8 mouse cellular contexts compared by ENCODE assay signal in the genomic region with DNA sequence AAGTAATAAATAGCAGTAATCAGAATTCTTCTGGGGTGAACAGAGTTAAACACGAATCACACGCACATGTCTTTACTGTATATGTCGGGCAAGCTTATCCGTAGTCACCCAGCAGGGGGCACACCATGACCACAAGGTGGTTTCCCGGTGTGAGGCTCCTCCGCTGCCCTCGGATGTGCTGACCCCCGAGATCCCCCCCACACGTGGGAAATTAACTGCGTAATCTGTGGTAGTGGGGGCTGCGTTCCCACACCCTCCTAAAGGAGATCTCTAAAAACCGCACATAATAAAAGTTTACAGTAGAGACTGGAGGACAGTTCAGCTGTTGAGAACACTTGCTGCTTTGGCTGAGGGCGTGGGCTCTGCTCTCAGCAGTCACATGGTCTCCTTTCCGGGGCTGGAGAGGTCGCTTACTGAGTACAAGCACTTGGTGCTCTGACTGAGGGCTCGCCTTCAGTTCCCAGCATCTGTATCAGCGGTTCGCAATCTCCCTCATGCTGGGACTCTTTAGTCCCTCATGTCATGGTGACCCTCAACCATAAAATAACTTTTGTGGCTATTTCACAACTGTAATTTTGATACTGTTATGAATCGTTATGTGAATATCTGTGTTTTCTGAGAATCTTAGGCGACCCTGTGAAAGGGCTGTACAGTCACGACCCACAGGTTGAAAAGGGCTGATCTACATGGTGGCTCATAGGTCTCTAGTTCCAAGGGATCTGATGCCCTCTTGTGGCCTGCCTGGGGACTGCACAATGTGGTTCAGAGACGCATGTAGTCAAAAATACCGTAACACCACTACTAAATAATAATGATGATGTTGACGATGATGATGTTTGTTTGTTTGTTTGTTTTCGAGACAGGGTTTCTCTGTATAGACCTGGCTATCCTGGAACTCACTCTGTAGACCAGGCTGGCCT. TPM values are rescaled to one million over a fixed set of nuclear protein-coding genes. Genes with fewer than 3 reads are reported as not detected.
DNase-seq lines count a peak whose midpoint lies in the region; ATAC-seq and TF ChIP-seq lines count a peak whose summit lies in the region.

No protein-coding gene starts in this region.

- no peaks in the 10 kb centered on the region for H3K9me3 ChIP-seq in hindbrain, embryonic 16.5 days (ENCODE audit: control insufficient read depth, low read length)

- CTCF ChIA-PET in Patski (lab: Charles Lee): interaction anchor here (1.2 to 1.3 kb wide), 3 partner anchors 37 to 309 kb away, joined by 3 to 4 read pairs (median 3); no protein-coding TSS in a partner anchor

- POLR2A ChIA-PET in Patski (lab: Charles Lee): no interaction called here

- no peak overlapping the region for H3K27ac ChIP-seq in hindbrain, embryonic 16.5 days (ENCODE audit: low read depth, low read length)

- no peak for DNase-seq in Patski (ENCODE audit: low read depth, low spot score)
- DNase-seq in cerebellum, postnatal 14 days: peak; percentile 91 to 96
- peak; percentile 86 for DNase-seq in gastrocnemius, adult 18-20 months (ENCODE audit: low spot score)
- DNase-seq in left cerebral cortex, adult 11 months (ENCODE audit: low spot score): peak; percentile 64
- DNase-seq in lung, postnatal 4 days: peak; percentile 77 to 88
- DNase-seq in retina, postnatal 7 days (ENCODE audit: low read depth, low spot score): peak; percentile 70
- peak; percentile 64 for DNase-seq in urinary bladder, adult 2 months (ENCODE audit: low spot score)

- in situ Hi-C loops in Patski (cut with MboI; ENCODE audit: low pct_unique_long_range_greater_than_20kb): loop anchor here (5.0 to 10.0 kb wide), 3 partner anchors 33 to 308 kb away; no protein-coding TSS in a partner anchor

- peak; percentile 35 for ATAC-seq in Patski
- ATAC-seq in hindbrain, embryonic 16.5 days: peak; percentile 50; the same call in 1 of the 2 replicates

- H3K4me1 ChIP-seq in hindbrain, embryonic 16.5 days (ENCODE audit: control insufficient read depth, insufficient read depth, low read depth, low read length): peaks cover 3% of the 10 kb centered on the region; the same call in 1 of the 2 replicates

- peak; percentile 89 for TF ChIP-seq CTCF in Patski (IDR thresholded peaks at IDR 0.05)

- no peak overlapping the region for H3K9ac ChIP-seq in hindbrain, embryonic 16.5 days (ENCODE audit: low read depth, low read length)

- peak overlapping the region; percentile 21 for H3K4me3 ChIP-seq in hindbrain, embryonic 16.5 days (ENCODE audit: low read length)

- H3K4me2 ChIP-seq in hindbrain, embryonic 16.5 days (ENCODE audit: low read length): peak overlapping the region; percentile 50

- no peaks in the 10 kb centered on the region for H3K27me3 ChIP-seq in Patski
- H3K27me3 ChIP-seq in hindbrain, embryonic 16.5 days (replicated peaks; ENCODE audit: control insufficient read depth, insufficient read depth, low read length): no peaks in the 10 kb centered on the region

- 12% methylated on average over 25 of the region's 25 CpGs for WGBS in hindbrain, embryonic 16.5 days

- no peaks in the 10 kb centered on the region for H3K36me3 ChIP-seq in hindbrain, embryonic 16.5 days (ENCODE audit: control insufficient read depth, insufficient read depth, low read length)

RNA-seq across cellular contexts. Expression of a gene that starts 32.0 kb away (rescaled TPM):
- not detected for polyA plus RNA-seq in Patski (2021)
- not detected for total RNA-seq in gastrocnemius, adult 18-20 months (2021)
- 0.65 and 0.85 TPM in 2 replicates for polyA plus RNA-seq in hindbrain, embryonic 16.5 days (2015; fragmentation: Nextera tagmentation; extraction: Ambion mirVana)
- polyA plus RNA-seq in urinary bladder, adult 2 months (2012; rRNA removed): not detected in 2 replicates

RNA-seq across cellular contexts. Expression of a gene that starts 50.5 kb away (rescaled TPM):
- 2.1 TPM for polyA plus RNA-seq in Patski (2021)
- under 1 TPM; 0.21 to 0.46 TPM for total RNA-seq in gastrocnemius, adult 18-20 months (2021)
- polyA plus RNA-seq in hindbrain, embryonic 16.5 days (2015; fragmentation: Nextera tagmentation; extraction: Ambion mirVana): 0.36 and 0.40 TPM in 2 replicates
- 0.69 and 1.3 TPM in 2 replicates for polyA plus RNA-seq in urinary bladder, adult 2 months (2012; rRNA removed)

RNA-seq across cellular contexts. Expression of a gene that starts 50.7 kb away (rescaled TPM):
- polyA plus RNA-seq in Patski (2021): 219 TPM
- total RNA-seq in gastrocnemius, adult 18-20 months (2021): 100 to 1,000 TPM; 750 to 787 TPM
- polyA plus RNA-seq in hindbrain, embryonic 16.5 days (2015; fragmentation: Nextera tagmentation; extraction: Ambion mirVana): 390 and 413 TPM in 2 replicates
- 308 and 318 TPM in 2 replicates for polyA plus RNA-seq in urinary bladder, adult 2 months (2012; rRNA removed)
